Mouse (Mus musculus) E14TG2a.4 (cell line): ENCODE data around the gene Ubxn10.

Source experiments
- CTCF ChIP-seq: conservative IDR thresholded peaks from 2 replicates; pipeline ENCODE4 v1.5.1; 2014; ENCODE audit warnings: low read length
- NANOG ChIP-seq: IDR thresholded peaks from 2 replicates; pipeline ENCODE4 v1.6.1; 2014; ENCODE audit warnings: borderline replicate concordance, low read length, mixed read lengths
- POU5F1 ChIP-seq: IDR thresholded peaks from 2 replicates; pipeline ENCODE4 v1.6.1; 2014; ENCODE audit warnings: low read length, borderline replicate concordance

DNA sequence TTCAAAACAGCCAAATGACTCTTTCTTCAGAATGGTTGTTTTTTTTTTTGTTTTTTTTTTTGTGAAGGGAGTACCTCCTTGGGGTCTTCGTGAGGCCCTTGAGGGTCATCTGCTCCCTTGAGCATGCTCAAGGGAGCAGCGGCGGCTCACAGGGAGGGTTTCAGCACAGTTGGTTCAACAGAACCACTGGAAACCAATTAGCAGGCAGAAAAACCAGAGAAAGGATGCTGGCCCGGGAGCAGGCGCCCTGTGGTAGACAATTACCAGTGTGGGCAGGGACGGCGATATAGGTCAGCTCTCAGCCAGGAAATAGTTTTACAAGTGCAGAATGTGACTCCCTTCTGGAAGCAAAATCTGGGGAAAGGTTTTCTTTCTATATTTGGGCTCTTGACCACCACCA lies 33.4 kb downstream of the Ubxn10 start:
- TF ChIP-seq CTCF: no peak
- TF ChIP-seq POU5F1: no peak
- no peak for TF ChIP-seq NANOG
